Mouse (Mus musculus) bone marrow, adult 2 months (tissue): ENCODE results near the gene Fgf16.

Experiments
- CTCF ChIP-seq: fragments of 200-500 bp; IDR thresholded peaks from 2 replicates; pipeline ENCODE4 v1.5.1; 2011; ENCODE audit warnings: low read length, control low read depth; ENCODE audit not compliant: control insufficient read depth, insufficient read depth
- POLR2A ChIP-seq: fragments of 200-500 bp; IDR thresholded peaks from 2 replicates; pipeline ENCODE4 v1.6.1; 2011; ENCODE audit warnings: low read depth, mild to moderate bottlenecking, control low read depth, low read length, borderline replicate concordance; ENCODE audit not compliant: control insufficient read depth

GRCm38 (mm10) chrX:105714740-105715139 is 49.3 kb upstream of the Fgf16 start:
- TF ChIP-seq POLR2A (no peak), CTCF (no peak)
